Mouse (Mus musculus): Measurements from ENCODE around the gene Serpina1e. TPM values are rescaled to one million over a fixed set of nuclear protein-coding genes. Genes with fewer than 3 reads are reported as not detected.

Serpina1e gene
- polyA plus RNA-seq (2017; shearing (Covaris generic)) = not detected

GRCm38 (mm10) chr12:103958798-103959197 is at the start of gene Serpina1e:
Gene Serpina1e, minus strand, starts transcription at chr12:103958975.

GRCm38 (mm10) chr12:103989857-103990256 is 31.1 kb upstream of the Serpina1e start, which contains the start of gene Serpina11:
Gene Serpina11, minus strand, starts transcription at chr12:103989957.

GRCm38 (mm10) chr12:103904837-103905340 is 53.9 kb downstream of the Serpina1e start, which contains the start of gene Serpina1c:
Gene Serpina1c, minus strand, starts transcription at chr12:103904887.

Other genes starting within 250 kb of the Serpina1e start
- gene Serpina1d, start 185.4 kb downstream of the Serpina1e start, polyA plus RNA-seq (2017; shearing (Covaris generic)) = not detected
- not detected for gene Serpina1b, start 128.6 kb downstream of the Serpina1e start, polyA plus RNA-seq (2017; shearing (Covaris generic))
- not detected for gene Serpina1a, start 95.4 kb downstream of the Serpina1e start, polyA plus RNA-seq (2017; shearing (Covaris generic))
- not detected for gene Serpina1c, start 54.1 kb downstream of the Serpina1e start, polyA plus RNA-seq (2017; shearing (Covaris generic))
- gene Serpina11, start 31.0 kb upstream of the Serpina1e start, polyA plus RNA-seq (2017; shearing (Covaris generic)) = not detected
- gene Serpina9, start 54.8 kb upstream of the Serpina1e start, polyA plus RNA-seq (2017; shearing (Covaris generic)) = not detected
- gene Serpina12, start 85.5 kb upstream of the Serpina1e start, polyA plus RNA-seq (2017; shearing (Covaris generic)) = not detected
- not detected for gene Serpina5, start 142.1 kb upstream of the Serpina1e start, polyA plus RNA-seq (2017; shearing (Covaris generic))
- gene Serpina3a, start 153.7 kb upstream of the Serpina1e start, polyA plus RNA-seq (2017; shearing (Covaris generic)) = not detected
- not detected for gene Serpina3b, start 169.0 kb upstream of the Serpina1e start, polyA plus RNA-seq (2017; shearing (Covaris generic))
- gene Serpina3c, start 194.9 kb upstream of the Serpina1e start, polyA plus RNA-seq (2017; shearing (Covaris generic)) = not detected

All from naive thymus-derived CD4-positive, alpha-beta T cell, adult 5 months (primary cell).